Comparison of ENCODE assay signal across 23 mouse cellular contexts in genomic region chr4:40233062-40233664, GRCm38 (mm10). TPM values are rescaled to one million over a fixed set of nuclear protein-coding genes. Genes with fewer than 3 reads are reported as not detected.
A peak's percentile ranks its signal among the peaks of the same experiment; 100 is the strongest.
DNase-seq lines count a peak whose midpoint lies in the region; ATAC-seq and TF ChIP-seq lines count a peak whose summit lies in the region.
"Had no signal": no experiment of that assay in that cellular context is flagged by ENCODE, and none has a peak within 500 bp of the region (broad histone marks: within the 10 kb centered on the region; RNA-seq: fewer than 3 reads in every experiment).

No protein-coding gene starts in this region.

- H3K36me3 ChIP-seq in heart, embryonic 12.5 days, result peaks cover 11% of the 10 kb centered on the region; the same call in 1 of the 2 replicates
- no peaks in the 10 kb centered on the region; the same call in 1 of the 2 replicates for H3K36me3 ChIP-seq in ES-E14 (ENCODE audit: control insufficient read depth, insufficient read depth, low read length, poor library complexity, severe bottlenecking)
- H3K36me3 ChIP-seq in hindbrain, embryonic 13.5 days, result no peaks in the 10 kb centered on the region
- H3K36me3 ChIP-seq in liver, embryonic 12.5 days, result no peaks in the 10 kb centered on the region
- H3K36me3 ChIP-seq: embryonic facial prominence, embryonic 13.5 days; forebrain, embryonic 12.5 days; intestine, embryonic 15.5 days had no signal

- no peaks in the 10 kb centered on the region for H3K4me1 ChIP-seq in heart, embryonic 12.5 days (replicated peaks)
- H3K4me1 ChIP-seq in ES-E14 (ENCODE audit: control insufficient read depth in 2 of 2, insufficient read depth in 2 of 2, low read length in 2 of 2, poor library complexity in 1 of 2), result peaks cover 4 to 13% of the 10 kb centered on the region in 2 experiments
- no peaks in the 10 kb centered on the region for H3K4me1 ChIP-seq in hindbrain, embryonic 13.5 days (replicated peaks)
- H3K4me1 ChIP-seq in liver, embryonic 12.5 days, result no peaks in the 10 kb centered on the region
- H3K4me1 ChIP-seq: embryonic facial prominence, embryonic 13.5 days; forebrain, embryonic 12.5 days; heart, embryonic 13.5 days; intestine, embryonic 15.5 days had no signal

- H3K9me3 ChIP-seq in heart, embryonic 12.5 days (replicated peaks), result no peaks in the 10 kb centered on the region
- H3K9me3 ChIP-seq in ES-E14 (ENCODE audit: control insufficient read depth, insufficient read depth, low read depth, low read length), result no peaks in the 10 kb centered on the region
- H3K9me3 ChIP-seq in hindbrain, embryonic 13.5 days, result no peaks in the 10 kb centered on the region
- H3K9me3 ChIP-seq in liver, embryonic 12.5 days (replicated peaks), result no peaks in the 10 kb centered on the region
- H3K9me3 ChIP-seq: embryonic facial prominence, embryonic 13.5 days; forebrain, embryonic 12.5 days; heart, embryonic 13.5 days; intestine, embryonic 15.5 days had no signal

- no peak for ATAC-seq in heart, embryonic 12.5 days (ENCODE audit: insufficient number of reproducible peaks, low FRiP score)
- ATAC-seq in megakaryocyte progenitor cell, adult 5-6 weeks (replicated peaks; ENCODE audit: poor library complexity), result peak; percentile 90
- no peak for ATAC-seq in hindbrain, embryonic 13.5 days (ENCODE audit: low FRiP score)
- no peak for ATAC-seq in liver, embryonic 12.5 days
- ATAC-seq: forebrain, embryonic 16.5 days; intestine, embryonic 15.5 days had no signal

- H3K27ac ChIP-seq in heart, embryonic 12.5 days (ENCODE audit: poor library complexity, severe bottlenecking), result no peak overlapping the region
- H3K27ac ChIP-seq in ES-E14 (ENCODE audit: insufficient read depth, low read depth, low read length, poor library complexity, severe bottlenecking), result peak overlapping the region; percentile 58; the same call in 1 of the 2 replicates
- no peak overlapping the region for H3K27ac ChIP-seq in hindbrain, embryonic 13.5 days
- no peak overlapping the region for H3K27ac ChIP-seq in liver, embryonic 12.5 days
- H3K27ac ChIP-seq: embryonic facial prominence, embryonic 13.5 days; forebrain, embryonic 12.5 days; heart, adult 2 months; heart, embryonic 13.5 days; hindbrain, embryonic 14.5 days; intestine, embryonic 15.5 days had no signal

- H3K9ac ChIP-seq in heart, embryonic 12.5 days, result no peak overlapping the region
- no peak overlapping the region for H3K9ac ChIP-seq in ES-E14 (ENCODE audit: insufficient read depth, low read depth, low read length, poor library complexity, severe bottlenecking)
- no peak overlapping the region for H3K9ac ChIP-seq in hindbrain, embryonic 13.5 days
- H3K9ac ChIP-seq in liver, embryonic 12.5 days, result no peak overlapping the region
- H3K9ac ChIP-seq: embryonic facial prominence, embryonic 13.5 days; forebrain, embryonic 12.5 days; heart, embryonic 13.5 days; hindbrain, embryonic 14.5 days; intestine, embryonic 15.5 days had no signal

- no peaks in the 10 kb centered on the region for H3K27me3 ChIP-seq in heart, embryonic 12.5 days (replicated peaks)
- H3K27me3 ChIP-seq in hindbrain, embryonic 13.5 days, result no peaks in the 10 kb centered on the region
- H3K27me3 ChIP-seq in liver, embryonic 12.5 days (replicated peaks), result no peaks in the 10 kb centered on the region
- H3K27me3 ChIP-seq: CH12.LX; embryonic facial prominence, embryonic 13.5 days; forebrain, embryonic 12.5 days; heart, embryonic 13.5 days; intestine, embryonic 15.5 days had no signal

- peak; percentile 45 for DNase-seq in heart, adult 11 months
- no peak for DNase-seq in ES-E14 (ENCODE audit: low read depth, low spot score)
- peak; percentile 79 for DNase-seq in ZHBTc4 (ENCODE audit: low read depth, low spot score)
- DNase-seq in adrenal gland, postnatal 14 days, result no peak
- DNase-seq: adrenal gland, postnatal 10 days; cerebellum, adult 11-12 months; cerebellum, adult 9-10 months; cerebellum, postnatal 25 days; gastrocnemius, postnatal 36 days; heart, adult 2 months; heart, postnatal 4 days; kidney, adult 18-20 months had no signal

- H3K4me3 ChIP-seq in heart, embryonic 12.5 days, result no peak overlapping the region
- H3K4me3 ChIP-seq in ES-E14 (ENCODE audit: insufficient read depth in 1 of 2, low read depth in 1 of 2, low read length in 2 of 2, poor library complexity in 1 of 2, severe bottlenecking in 1 of 2), result no peak overlapping the region
- no peak overlapping the region for H3K4me3 ChIP-seq in hindbrain, embryonic 13.5 days
- H3K4me3 ChIP-seq in liver, embryonic 12.5 days, result no peak overlapping the region
- H3K4me3 ChIP-seq: embryonic facial prominence, embryonic 13.5 days; forebrain, embryonic 12.5 days; heart, adult 2 months; heart, embryonic 13.5 days; intestine, embryonic 15.5 days had no signal

- WGBS in heart, embryonic 12.5 days, result 91% methylated on average over 7 of the region's 7 CpGs
- WGBS in hindbrain, embryonic 13.5 days, result 89% methylated on average over 7 of the region's 7 CpGs
- 68% methylated on average over 7 of the region's 7 CpGs for WGBS in liver, embryonic 12.5 days (ENCODE audit: insufficient replicate concordance)

- no peak overlapping the region for H3K4me2 ChIP-seq in heart, embryonic 12.5 days
- H3K4me2 ChIP-seq in hindbrain, embryonic 13.5 days, result no peak overlapping the region
- H3K4me2 ChIP-seq in liver, embryonic 12.5 days, result no peak overlapping the region
- H3K4me2 ChIP-seq: embryonic facial prominence, embryonic 13.5 days; forebrain, embryonic 12.5 days; heart, embryonic 13.5 days; hindbrain, embryonic 14.5 days; intestine, embryonic 15.5 days had no signal

- in situ Hi-C loops in ES-E14 (cut with MboI; ENCODE audit: low sequenced_read_pairs in 2 of 2, unreplicated experiment in 2 of 2), result no loop called here

TF ChIP-seq in ES-E14, 5 proteins besides CTCF, POLR2A, EP300 and RAD21:
- TF ChIP-seq CHD2 (IDR thresholded peaks at IDR 0.05; ENCODE audit: low read depth, low read length) (no peak), MAFK (IDR thresholded peaks at IDR 0.05; ENCODE audit: insufficient read depth, low read depth, low read length) (peak; percentile 79)
TF ChIP-seq in ES-E14: peak in this region for 1.

RNA-seq across cellular contexts. Expression of gene Ddx58, which starts 6.5 kb away (rescaled TPM):
- 8.1 and 8.7 TPM in 2 replicates for polyA plus RNA-seq in heart, embryonic 12.5 days (2016; fragmentation: Nextera tagmentation; extraction: Ambion mirVana)
- total RNA-seq in ES-E14 (2012; rRNA removed), result 14.5 and 19.0 TPM in 2 replicates
- 6.7 and 13.3 TPM in 2 replicates for total RNA-seq in megakaryocyte progenitor cell, adult 5-6 weeks (2015)
- total RNA-seq in megakaryocyte progenitor cell, adult 5-6 weeks (2017), result 8.2 and 9.8 TPM in 2 replicates
- 18.3 and 23.4 TPM in 2 replicates for total RNA-seq in adrenal gland, postnatal 14 days (2021)
- polyA plus RNA-seq in hindbrain, embryonic 13.5 days (2015; fragmentation: Nextera tagmentation; extraction: Ambion mirVana), result 3.5 and 4.3 TPM in 2 replicates
- 3.0 and 3.2 TPM in 2 replicates for polyA plus RNA-seq in liver, embryonic 12.5 days (2016; fragmentation: Nextera tagmentation; extraction: Ambion mirVana)

RNA-seq across cellular contexts. Expression of gene Smim27, which starts 36.2 kb away (rescaled TPM):
- 28.4 and 34.7 TPM in 2 replicates for polyA plus RNA-seq in heart, embryonic 12.5 days (2016; fragmentation: Nextera tagmentation; extraction: Ambion mirVana)
- total RNA-seq in ES-E14 (2012; rRNA removed), result 2.1 and 3.9 TPM in 2 replicates
- 9.6 and 16.7 TPM in 2 replicates for total RNA-seq in megakaryocyte progenitor cell, adult 5-6 weeks (2015)
- total RNA-seq in megakaryocyte progenitor cell, adult 5-6 weeks (2017), result 3.6 and 5.6 TPM in 2 replicates
- 34.0 and 34.3 TPM in 2 replicates for total RNA-seq in adrenal gland, postnatal 14 days (2021)
- polyA plus RNA-seq in hindbrain, embryonic 13.5 days (2015; fragmentation: Nextera tagmentation; extraction: Ambion mirVana), result 16.7 and 17.2 TPM in 2 replicates
- polyA plus RNA-seq in liver, embryonic 12.5 days (2016; fragmentation: Nextera tagmentation; extraction: Ambion mirVana), result 21.5 and 23.9 TPM in 2 replicates

RNA-seq across cellular contexts. Expression of gene Topors, which starts 36.5 kb away (rescaled TPM):
- polyA plus RNA-seq in heart, embryonic 12.5 days (2016; fragmentation: Nextera tagmentation; extraction: Ambion mirVana), result 35.3 and 36.3 TPM in 2 replicates
- 39.5 and 69.3 TPM in 2 replicates for total RNA-seq in ES-E14 (2012; rRNA removed)
- 45.4 and 56.3 TPM in 2 replicates for total RNA-seq in megakaryocyte progenitor cell, adult 5-6 weeks (2015)
- 77.6 and 82.4 TPM in 2 replicates for total RNA-seq in megakaryocyte progenitor cell, adult 5-6 weeks (2017)
- total RNA-seq in adrenal gland, postnatal 14 days (2021), result 28.1 TPM in 2 replicates
- polyA plus RNA-seq in hindbrain, embryonic 13.5 days (2015; fragmentation: Nextera tagmentation; extraction: Ambion mirVana), result 33.7 and 35.1 TPM in 2 replicates
- polyA plus RNA-seq in liver, embryonic 12.5 days (2016; fragmentation: Nextera tagmentation; extraction: Ambion mirVana), result 26.5 and 26.7 TPM in 2 replicates

RNA-seq across cellular contexts. Expression of gene Ndufb6, which starts 46.1 kb away (rescaled TPM):
- 457 and 461 TPM in 2 replicates for polyA plus RNA-seq in heart, embryonic 12.5 days (2016; fragmentation: Nextera tagmentation; extraction: Ambion mirVana)
- total RNA-seq in ES-E14 (2012; rRNA removed), result 260 and 270 TPM in 2 replicates
- 151 and 167 TPM in 2 replicates for total RNA-seq in megakaryocyte progenitor cell, adult 5-6 weeks (2015)
- 52.2 and 66.9 TPM in 2 replicates for total RNA-seq in megakaryocyte progenitor cell, adult 5-6 weeks (2017)
- 425 and 435 TPM in 2 replicates for total RNA-seq in adrenal gland, postnatal 14 days (2021)
- 313 and 323 TPM in 2 replicates for polyA plus RNA-seq in hindbrain, embryonic 13.5 days (2015; fragmentation: Nextera tagmentation; extraction: Ambion mirVana)
- polyA plus RNA-seq in liver, embryonic 12.5 days (2016; fragmentation: Nextera tagmentation; extraction: Ambion mirVana), result 207 and 214 TPM in 2 replicates

Comparison
In these comparisons a context has a peak if more than half of its experiments do, and no peak if none do; other contexts are left out.
1. DNase-seq: peak in heart, adult 11 months (single experiment) and ZHBTc4 (single experiment); none in ES-E14 (single experiment) and adrenal gland, postnatal 14 days (single experiment).